Mouse (Mus musculus): ENCODE measurements around the gene Sorbs2.

Gene Sorbs2

GRCm38 (mm10) chr8:45507634-45508321 is at the start of gene Sorbs2:
Gene Sorbs2 (plus strand): TSS chr8:45507788.
- in situ Hi-C loops (cut with MboI, MseI): no loop called here

- in situ Hi-C loops (cut with MboI, MseI): loop anchor here in 1 of 2 experiments (10.0 kb wide), 1 partner anchor 477 kb away; the partner anchor contains the start of gene Ccdc110
Observed at GRCm38 (mm10) chr8:45457874-45458273, 49.7 kb upstream of the Sorbs2 start.

- in situ Hi-C loops (cut with MboI, MseI): no loop called here
Observed at GRCm38 (mm10) chr8:45469006-45469405, 38.6 kb upstream of the Sorbs2 start.

GRCm38 (mm10) chr8:45469507-45470178 is 37.9 kb upstream of the Sorbs2 start:
- in situ Hi-C loops (cut with MboI, MseI): no loop called here

GRCm38 (mm10) chr8:45480886-45481285 is 26.7 kb upstream of the Sorbs2 start:
- in situ Hi-C loops (cut with MboI, MseI): no loop called here

- in situ Hi-C loops (cut with MboI, MseI): no loop called here
Observed at GRCm38 (mm10) chr8:45486281-45486680, 21.3 kb upstream of the Sorbs2 start.

- in situ Hi-C loops (cut with MboI, MseI): no loop called here
Observed at GRCm38 (mm10) chr8:45503971-45504370, 3.6 kb upstream of the Sorbs2 start.

- in situ Hi-C loops (cut with MboI, MseI): no loop called here
Observed at GRCm38 (mm10) chr8:45506376-45506775, 1.2 kb upstream of the Sorbs2 start.

- in situ Hi-C loops (cut with MboI, MseI): no loop called here
Observed at GRCm38 (mm10) chr8:45507277-45507633, 333 bp upstream of the Sorbs2 start.

GRCm38 (mm10) chr8:45508521-45509104 is 1.0 kb downstream of the Sorbs2 start:
- in situ Hi-C loops (cut with MboI, MseI): no loop called here

GRCm38 (mm10) chr8:45512369-45512768 is 4.8 kb downstream of the Sorbs2 start:
- in situ Hi-C loops (cut with MboI, MseI): no loop called here

- in situ Hi-C loops (cut with MboI, MseI): no loop called here
Observed at GRCm38 (mm10) chr8:45521595-45521994, 14.0 kb downstream of the Sorbs2 start.

GRCm38 (mm10) chr8:45527708-45528107 is 20.1 kb downstream of the Sorbs2 start:
- in situ Hi-C loops (cut with MboI, MseI): no loop called here

GRCm38 (mm10) chr8:45528890-45529289 is 21.3 kb downstream of the Sorbs2 start:
- in situ Hi-C loops (cut with MboI, MseI): no loop called here

GRCm38 (mm10) chr8:45536578-45536977 is 29.0 kb downstream of the Sorbs2 start:
- in situ Hi-C loops (cut with MboI, MseI): no loop called here

- in situ Hi-C loops (cut with MboI, MseI): no loop called here
Observed at GRCm38 (mm10) chr8:45540513-45540912, 32.9 kb downstream of the Sorbs2 start.

- in situ Hi-C loops (cut with MboI, MseI): no loop called here
Observed at GRCm38 (mm10) chr8:45552175-45552574, 44.6 kb downstream of the Sorbs2 start.

GRCm38 (mm10) chr8:45554627-45555026 is 47.0 kb downstream of the Sorbs2 start:
- in situ Hi-C loops (cut with MboI, MseI): no loop called here

- in situ Hi-C loops (cut with MboI, MseI): no loop called here
Observed at GRCm38 (mm10) chr8:45557936-45558335, 50.3 kb downstream of the Sorbs2 start.

- in situ Hi-C loops (cut with MboI, MseI): no loop called here
Observed at GRCm38 (mm10) chr8:45558426-45558825, 50.8 kb downstream of the Sorbs2 start.

GRCm38 (mm10) chr8:45559176-45559820 is 51.7 kb downstream of the Sorbs2 start:
- in situ Hi-C loops (cut with MboI, MseI): no loop called here

GRCm38 (mm10) chr8:45565189-45565588 is 57.6 kb downstream of the Sorbs2 start:
- in situ Hi-C loops (cut with MboI, MseI): no loop called here

Data from T-helper 17 cell (primary cell).